Mouse (Mus musculus) CH12.LX (cell line): ENCODE measurements around the gene Cobl. TPM values are rescaled to one million over a fixed set of nuclear protein-coding genes. Genes with fewer than 3 reads are reported as not detected.

ENCODE experiments used
- DNase-seq: peaks from one replicate; pipeline ENCODE4 v3.0.0-alpha.2; 2013; ENCODE audit errors: extremely low read depth
- H3K27ac ChIP-seq: 2 replicates; pipeline ENCODE4 v1.5.1; 2012; ENCODE audit warnings: low read depth, mild to moderate bottlenecking, control low read depth, moderate library complexity; ENCODE audit not compliant: insufficient read depth
- H3K27me3 ChIP-seq: replicated peaks from 2 replicates; pipeline ENCODE3; 2012; ENCODE audit warnings: inconsistent platforms
- H3K36me3 ChIP-seq, 2 experiments: replicated peaks in 1 of 2; 2 replicates each; pipeline versions ENCODE3 to v1.6.1; 2012; ENCODE audit warnings: inconsistent platforms in 1 of 2, low read length in 1 of 2, mild to moderate bottlenecking in 1 of 2, mixed read lengths in 1 of 2, moderate library complexity in 1 of 2; ENCODE audit not compliant: control insufficient read depth in 1 of 2, insufficient read depth in 1 of 2
- H3K4me1 ChIP-seq, 2 experiments: 2 replicates each; pipeline ENCODE4 v1.6.1; 2012; ENCODE audit warnings: inconsistent platforms in 1 of 2, moderate library complexity in 1 of 2; ENCODE audit not compliant: insufficient read depth in 2 of 2, control insufficient read depth in 1 of 2
- H3K4me2 ChIP-seq: 2 replicates; pipeline ENCODE4 v1.6.1; 2012; ENCODE audit warnings: low read depth, mild to moderate bottlenecking, control low read depth; ENCODE audit not compliant: poor library complexity, insufficient read depth, severe bottlenecking
- H3K4me3 ChIP-seq, 3 experiments: fragments of 150-350 bp in 1 of 3; sonication (generic) in 1 of 3; replicated peaks in 1 of 3; 2 replicates each; pipeline versions ENCODE3 to v1.5.1; 2011 to 2012; ENCODE audit warnings: low read depth in 2 of 3, low read length in 2 of 3, mild to moderate bottlenecking in 2 of 3, moderate library complexity in 2 of 3, control low read depth in 1 of 3, improper control_type of control experiment in 1 of 3, inconsistent platforms in 1 of 3, mixed read lengths in 1 of 3; ENCODE audit not compliant: poor library complexity in 1 of 3
- H3K79me2 ChIP-seq: replicated peaks from 2 replicates; pipeline ENCODE4 v1.6.1; 2012; ENCODE audit warnings: mild to moderate bottlenecking, moderate library complexity; ENCODE audit not compliant: control insufficient read depth, poor library complexity, insufficient read depth, severe bottlenecking; ENCODE audit errors: extremely low read depth
- H3K9ac ChIP-seq: 2 replicates; pipeline ENCODE4 v1.6.1; 2012; ENCODE audit warnings: low read depth, mild to moderate bottlenecking, control low read depth, moderate library complexity; ENCODE audit not compliant: insufficient read depth
- H3K9me3 ChIP-seq: replicated peaks from 2 replicates; pipeline ENCODE3; 2012; ENCODE audit warnings: low read length, inconsistent platforms, mixed read lengths
- CTCF ChIP-seq, 2 experiments: IDR thresholded peaks in 1 of 2; conservative IDR thresholded peaks in 1 of 2; 2 replicates each; pipeline ENCODE4 v1.5.1; 2011 to 2012; ENCODE audit warnings: low read depth in 2 of 2, low read length in 2 of 2, improper control_type of control experiment in 1 of 2, inconsistent platforms in 1 of 2, mild to moderate bottlenecking in 1 of 2, moderate library complexity in 1 of 2
- E2F4 ChIP-seq: IDR thresholded peaks from 2 replicates; pipeline ENCODE4 v1.6.1; 2011; ENCODE audit warnings: low read depth, low read length, improper control_type of control experiment; ENCODE audit not compliant: insufficient replicate concordance
- ETS1 ChIP-seq: conservative IDR thresholded peaks from 2 replicates; pipeline ENCODE4 v1.6.1; 2012; ENCODE audit warnings: low read depth, mild to moderate bottlenecking, inconsistent platforms, low read length, improper control_type of control experiment, moderate library complexity
- HCFC1 ChIP-seq: IDR thresholded peaks from 2 replicates; pipeline ENCODE4 v1.6.1; 2012; ENCODE audit warnings: low read depth, mild to moderate bottlenecking, inconsistent platforms, low read length, improper control_type of control experiment
- IRF4 ChIP-seq: IDR thresholded peaks from 2 replicates; pipeline ENCODE4 v1.6.1; 2014; ENCODE audit warnings: low read depth, mild to moderate bottlenecking, inconsistent platforms, low read length, improper control_type of control experiment
- JUND ChIP-seq: conservative IDR thresholded peaks from 2 replicates; pipeline ENCODE4 v1.6.1; 2011; ENCODE audit warnings: low read depth, low read length, improper control_type of control experiment
- MXI1 ChIP-seq: IDR thresholded peaks from 2 replicates; pipeline ENCODE4 v1.6.1; 2011; ENCODE audit warnings: mild to moderate bottlenecking, low read depth, low read length, improper control_type of control experiment
- NELFE ChIP-seq: IDR thresholded peaks from 2 replicates; pipeline ENCODE4 v1.6.1; 2011; ENCODE audit warnings: low read depth, low read length, improper control_type of control experiment
- RAD21 ChIP-seq: IDR thresholded peaks from 2 replicates; pipeline ENCODE4 v1.6.1; 2011; ENCODE audit warnings: low read depth, mild to moderate bottlenecking, low read length, improper control_type of control experiment, moderate library complexity
- SIN3A ChIP-seq: IDR thresholded peaks from 2 replicates; pipeline ENCODE4 v1.6.1; 2012; ENCODE audit warnings: low read length, improper control_type of control experiment, inconsistent platforms
- UBTF ChIP-seq: IDR thresholded peaks from 2 replicates; pipeline ENCODE4 v1.6.1; 2012; ENCODE audit warnings: low read depth, mild to moderate bottlenecking, inconsistent platforms, low read length, improper control_type of control experiment, moderate library complexity
- dilution Hi-C: fragments of 300-500 bp; cut with MboI; formaldehyde crosslinking; loops from 2 replicates; pipeline ENCODE4 v1.14.3; 2020; ENCODE audit warnings: low sequenced_read_pairs; ENCODE audit not compliant: extremely low pct_unique_long_range_greater_than_20kb, extremely low pct_ligation_motif_present
- in situ Hi-C: fragments of 300-500 bp; cut with MboI; formaldehyde crosslinking; loops from 3 replicates; pipeline ENCODE4 v1.14.3; 2019; ENCODE audit warnings: low sequenced_read_pairs, low pct_ligation_motif_present, low pct_unique_long_range_greater_than_20kb, mixed read lengths
- polyA plus RNA-seq: library from polyadenylated mRNA; unstranded; fragments of >175 nt; gene quantifications from 2 replicates; pipeline ENCODE4 v1.2.1, GENCODE M21; 2012; ENCODE audit warnings: low read depth; ENCODE audit not compliant: insufficient read length
- total RNA-seq, 2 experiments: library from RNA; depleted of rRNA; stranded (reverse); fragments of 300-350 nt in 1 of 2; fragments of >200 nt in 1 of 2; gene quantifications; 2 replicates each; pipeline ENCODE4 v1.2.3; 2012 to 2014

Cobl gene
- total and polyA plus RNA-seq, 3 experiments = 0.06 to 0.13 TPM; not detected in 1

GRCm38 (mm10) chr11:12501721-12502120, 37.0 kb upstream of the Cobl start:
- no peak for DNase-seq
- in situ Hi-C loops = no loop called here
- dilution Hi-C loops = no loop called here
- H3K36me3 ChIP-seq = no peaks in the 10 kb centered on the region
- no peaks in the 10 kb centered on the region for H3K27me3 ChIP-seq
- no peak overlapping the region for H3K9ac ChIP-seq
- H3K4me2 ChIP-seq = no peak overlapping the region
- H3K9me3 ChIP-seq = no peaks in the 10 kb centered on the region
- no peak overlapping the region for H3K4me3 ChIP-seq
- H3K27ac ChIP-seq = no peak overlapping the region
- H3K4me1 ChIP-seq = no peaks in the 10 kb centered on the region
- no peaks in the 10 kb centered on the region for H3K79me2 ChIP-seq
- TF ChIP-seq RAD21 (no peak), MXI1 (no peak), CTCF (conservative IDR thresholded peaks at IDR 0.05 in 1 of 2, IDR thresholded peaks at IDR 0.05 in 1 of 2; ENCODE audit: low read depth in 2 of 2, low read length in 2 of 2) (no peak), HCFC1 (no peak), IRF4 (no peak), ETS1 (no peak)

DNA sequence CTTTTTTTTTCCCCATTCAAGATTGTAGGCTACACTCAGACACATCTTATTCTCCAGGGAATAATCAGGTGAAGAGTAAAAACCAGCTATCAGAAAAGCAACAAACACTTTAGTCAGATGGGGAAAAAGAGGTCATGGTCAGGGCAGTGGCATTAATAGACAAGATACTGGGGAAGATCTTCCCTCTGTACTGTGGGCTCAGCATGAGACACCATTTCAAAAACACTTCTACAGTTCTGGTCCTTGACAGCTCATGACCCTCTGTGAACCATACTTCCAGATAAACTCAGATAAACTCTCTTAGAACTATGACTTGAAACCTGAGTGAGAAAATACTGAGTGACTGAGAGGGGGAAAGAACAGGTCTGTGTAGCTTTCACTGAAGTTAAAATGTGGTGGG, 29.0 kb upstream of the Cobl start:
- H3K4me3 ChIP-seq = no peak overlapping the region
- H3K9me3 ChIP-seq = no peaks in the 10 kb centered on the region
- H3K79me2 ChIP-seq = no peaks in the 10 kb centered on the region
- H3K27me3 ChIP-seq = no peaks in the 10 kb centered on the region
- in situ Hi-C loops = no loop called here
- no peak for DNase-seq
- no peak for TF ChIP-seq MXI1
- no peak for TF ChIP-seq UBTF
- TF ChIP-seq NELFE = no peak
- no peak for TF ChIP-seq E2F4
- TF ChIP-seq, all 38 proteins: peak for 0
- Histone ChIP-seq H3K4me2 (no peak overlapping the region), H3K36me3 (no peaks in the 10 kb centered on the region), H3K9ac (no peak overlapping the region), H3K4me1 (no peaks in the 10 kb centered on the region), H3K27ac (no peak overlapping the region)
- dilution Hi-C loops = no loop called here

- Histone ChIP-seq H3K36me3 (no peaks in the 10 kb centered on the region), H3K79me2 (no peaks in the 10 kb centered on the region), H3K4me3 (no peak overlapping the region), H3K27me3 (no peaks in the 10 kb centered on the region), H3K4me2 (no peak overlapping the region), H3K9me3 (no peaks in the 10 kb centered on the region), H3K4me1 (no peaks in the 10 kb centered on the region), H3K27ac (no peak overlapping the region), H3K9ac (no peak overlapping the region)
- in situ Hi-C loops (no loop called here), dilution Hi-C loops (no loop called here)
- DNase-seq = peak; percentile 6
- TF ChIP-seq SIN3A = no peak
- TF ChIP-seq JUND = no peak
Measured at GRCm38 (mm10) chr11:12479856-12480403, 15.2 kb upstream of the Cobl start.
